Mouse (Mus musculus) lung, embryonic 16.5 days (tissue): ENCODE results near the gene Map1lc3b. TPM values are rescaled to one million over a fixed set of nuclear protein-coding genes. Genes with fewer than 3 reads are reported as not detected.

Experiments
- ATAC-seq: fragments of 200-750 bp; cut with Nextera tagmentation; 2 replicates; pipeline ENCODE4 v1.8.0; 2017; ENCODE audit warnings: low read depth, mild to moderate bottlenecking, moderate library complexity
- H3K27ac ChIP-seq: fragments of 300-500 bp; sonication (generic); 2 replicates; pipeline ENCODE4 v1.5.1; 2014; ENCODE audit warnings: mild to moderate bottlenecking, control low read depth, low read length
- H3K27me3 ChIP-seq: fragments of 300-500 bp; sonication (generic); 2 replicates; pipeline ENCODE4 v1.6.1; 2014; ENCODE audit warnings: low read depth, low read length, mixed read lengths; ENCODE audit not compliant: control insufficient read depth, insufficient read depth
- H3K36me3 ChIP-seq: fragments of 300-500 bp; sonication (generic); 2 replicates; pipeline ENCODE4 v1.6.1; 2014; ENCODE audit warnings: low read length; ENCODE audit not compliant: control insufficient read depth, insufficient read depth
- H3K4me1 ChIP-seq: fragments of 300-500 bp; sonication (generic); replicated peaks from 2 replicates; pipeline ENCODE4 v1.6.1; 2014; ENCODE audit warnings: low read length, mixed read lengths; ENCODE audit not compliant: control insufficient read depth, insufficient read depth
- H3K4me2 ChIP-seq: fragments of 300-500 bp; sonication (generic); 2 replicates; pipeline ENCODE4 v1.6.1; 2014; ENCODE audit warnings: low read depth, low read length, control low read depth
- H3K4me3 ChIP-seq: fragments of 300-500 bp; sonication (generic); 2 replicates; pipeline ENCODE4 v1.5.1; 2014; ENCODE audit warnings: mild to moderate bottlenecking, low read length, control low read depth
- H3K9ac ChIP-seq: fragments of 300-500 bp; sonication (generic); 2 replicates; pipeline ENCODE4 v1.6.1; 2014; ENCODE audit warnings: low read length, control low read depth
- H3K9me3 ChIP-seq: fragments of 300-500 bp; sonication (generic); 2 replicates; pipeline ENCODE4 v1.6.1; 2016; ENCODE audit warnings: low read length; ENCODE audit not compliant: control insufficient read depth
- WGBS: fragments of 180-500 bp; shearing (Covaris S2); extraction: QIAGEN DNeasy Blood & Tissue Kit; methylation state at CpG from one replicate; pipeline ENCODE4 v1.1.7; 2014; 5-methylcytosine and 5-hydroxymethylcytosine counted together
- polyA plus RNA-seq: library from polyadenylated mRNA; unstranded; fragments of >200 nt; fragmentation: Nextera tagmentation; extraction: Ambion mirVana; gene quantifications from 2 replicates; pipeline ENCODE4 v1.2.1, GENCODE M21; 2015

Gene Map1lc3b
- polyA plus RNA-seq, 1 experiment from 2014 or later: 211 TPM

GRCm38 (mm10) chr8:121552506-121552905 is 37.7 kb upstream of the Map1lc3b start:
- Histone ChIP-seq H3K4me1 (no peaks in the 10 kb centered on the region), H3K9ac (no peak overlapping the region), H3K4me2 (no peak overlapping the region), H3K9me3 (no peaks in the 10 kb centered on the region), H3K27ac (no peak overlapping the region), H3K36me3 (peaks cover 27% of the 10 kb centered on the region), H3K27me3 (no peaks in the 10 kb centered on the region), H3K4me3 (no peak overlapping the region)
- WGBS: 74% methylated on average over 9 of the region's 9 CpGs
- ATAC-seq: no peak

GRCm38 (mm10) chr8:121553831-121554475 is 36.2 kb upstream of the Map1lc3b start:
- H3K27ac ChIP-seq: no peak overlapping the region
- ATAC-seq: no peak
- H3K36me3 ChIP-seq: peaks cover 33% of the 10 kb centered on the region
- H3K4me1 ChIP-seq: no peaks in the 10 kb centered on the region
- WGBS: 92% methylated on average over 32 of the region's 32 CpGs
- no peaks in the 10 kb centered on the region for H3K27me3 ChIP-seq
- H3K9ac ChIP-seq: no peak overlapping the region
- H3K9me3 ChIP-seq: no peaks in the 10 kb centered on the region
- no peak overlapping the region for H3K4me3 ChIP-seq
- H3K4me2 ChIP-seq: no peak overlapping the region

GRCm38 (mm10) chr8:121557746-121558145 is 32.4 kb upstream of the Map1lc3b start:
- no peak for ATAC-seq
- Histone ChIP-seq H3K9me3 (no peaks in the 10 kb centered on the region), H3K4me1 (no peaks in the 10 kb centered on the region), H3K4me3 (no peak overlapping the region), H3K4me2 (no peak overlapping the region), H3K27me3 (no peaks in the 10 kb centered on the region), H3K27ac (no peak overlapping the region), H3K36me3 (peaks cover 30% of the 10 kb centered on the region), H3K9ac (no peak overlapping the region)
- WGBS: 81% methylated on average over 11 of the region's 11 CpGs

- no peaks in the 10 kb centered on the region for H3K27me3 ChIP-seq
- 87% methylated on average over 16 of the region's 16 CpGs for WGBS
- H3K9ac ChIP-seq: no peak overlapping the region
- H3K27ac ChIP-seq: no peak overlapping the region
- H3K4me1 ChIP-seq: no peaks in the 10 kb centered on the region
- peaks cover 23% of the 10 kb centered on the region for H3K36me3 ChIP-seq
- no peaks in the 10 kb centered on the region for H3K9me3 ChIP-seq
- H3K4me3 ChIP-seq: no peak overlapping the region
- no peak for ATAC-seq
- no peak overlapping the region for H3K4me2 ChIP-seq
These were observed 31.6 kb upstream of the Map1lc3b start for GRCm38 (mm10) chr8:121558538-121558937.

- H3K4me2 ChIP-seq: no peak overlapping the region
- 89% methylated on average over 12 of the region's 12 CpGs for WGBS
- H3K27me3 ChIP-seq: no peaks in the 10 kb centered on the region
- no peak for ATAC-seq
- H3K9ac ChIP-seq: no peak overlapping the region
- no peak overlapping the region for H3K4me3 ChIP-seq
- H3K9me3 ChIP-seq: no peaks in the 10 kb centered on the region
- H3K4me1 ChIP-seq: no peaks in the 10 kb centered on the region
- H3K36me3 ChIP-seq: peaks cover 12% of the 10 kb centered on the region
- H3K27ac ChIP-seq: no peak overlapping the region
These were observed 30.4 kb upstream of the Map1lc3b start for GRCm38 (mm10) chr8:121559801-121560200.

GRCm38 (mm10) chr8:121560432-121561100 is 29.6 kb upstream of the Map1lc3b start:
- WGBS: 95% methylated on average over 7 of the region's 7 CpGs
- ATAC-seq: no peak

GRCm38 (mm10) chr8:121561636-121562345 is 28.4 kb upstream of the Map1lc3b start:
- H3K27me3 ChIP-seq: no peaks in the 10 kb centered on the region

More at GRCm38 (mm10) chr8:121560432-121561100, 29.6 kb upstream of the Map1lc3b start:
- Histone ChIP-seq H3K27ac (no peak overlapping the region), H3K9ac (no peak overlapping the region), H3K9me3 (no peaks in the 10 kb centered on the region), H3K4me3 (no peak overlapping the region), H3K4me2 (no peak overlapping the region), H3K36me3 (peaks cover 9% of the 10 kb centered on the region), H3K27me3 (no peaks in the 10 kb centered on the region), H3K4me1 (no peaks in the 10 kb centered on the region)

GRCm38 (mm10) chr8:121562941-121563351 is 27.2 kb upstream of the Map1lc3b start:
- peak; percentile 29; the same call in 1 of the 2 replicates for ATAC-seq
- no peak overlapping the region for H3K27ac ChIP-seq
- H3K4me3 ChIP-seq: no peak overlapping the region
- H3K36me3 ChIP-seq: peaks cover 9% of the 10 kb centered on the region
- H3K9ac ChIP-seq: no peak overlapping the region
- H3K27me3 ChIP-seq: no peaks in the 10 kb centered on the region
- H3K9me3 ChIP-seq: no peaks in the 10 kb centered on the region
- 56% methylated on average over 9 of the region's 9 CpGs for WGBS
- H3K4me2 ChIP-seq: no peak overlapping the region
- no peaks in the 10 kb centered on the region for H3K4me1 ChIP-seq

More at GRCm38 (mm10) chr8:121561636-121562345, 28.4 kb upstream of the Map1lc3b start:
- 73% methylated on average over 16 of the region's 16 CpGs for WGBS
- H3K36me3 ChIP-seq: peaks cover 9% of the 10 kb centered on the region
- no peaks in the 10 kb centered on the region for H3K9me3 ChIP-seq
- no peak for ATAC-seq
- no peak overlapping the region for H3K27ac ChIP-seq
- H3K4me2 ChIP-seq: no peak overlapping the region
- no peak overlapping the region for H3K9ac ChIP-seq
- H3K4me3 ChIP-seq: no peak overlapping the region
- H3K4me1 ChIP-seq: no peaks in the 10 kb centered on the region

- Histone ChIP-seq H3K27ac (no peak overlapping the region), H3K4me2 (no peak overlapping the region), H3K9ac (no peak overlapping the region), H3K9me3 (no peaks in the 10 kb centered on the region), H3K27me3 (no peaks in the 10 kb centered on the region), H3K4me3 (no peak overlapping the region), H3K4me1 (0 out of 2 replicates have a peak, but pooled peaks cover 2% of the 10 kb centered on the region), H3K36me3 (peaks cover 5% of the 10 kb centered on the region)
- WGBS: 60% methylated on average over 6 of the region's 6 CpGs
- no peak for ATAC-seq
These were observed 26.5 kb upstream of the Map1lc3b start for GRCm38 (mm10) chr8:121563701-121564100.
